Mouse (Mus musculus) spleen, adult 12 weeks (tissue): Measurements from ENCODE around the gene Syngr2.
A peak's percentile ranks its signal among the peaks of the same experiment; 100 is the strongest.
"Not testable (repeated sequence)": the region's sequence is repeated elsewhere in the genome, so short reads cannot be mapped to it uniquely, and the experiment has no call there.

Experiments
- DNase-seq: peaks from one replicate; pipeline ENCODE4 v3.0.0; 2022; ENCODE audit warnings: low spot score

The Syngr2 gene

GRCm38 (mm10) chr11:117781199-117781821 lies 28.2 kb upstream of the Syngr2 start:
- peak; percentile 67 for DNase-seq

- peak; percentile 69 for DNase-seq
Measured at GRCm38 (mm10) chr11:117781993-117782704, 27.3 kb upstream of the Syngr2 start, which contains the start of the genes Tmc8 and Tmc6. Tmc8 (plus strand) TSS chr11:117782076. Tmc6 (minus strand) TSS chr11:117782198.

- DNase-seq, result no peak
Measured at GRCm38 (mm10) chr11:117782705-117783034, 26.8 kb upstream of the Syngr2 start.

GRCm38 (mm10) chr11:117783089-117783488 lies 26.4 kb upstream of the Syngr2 start:
- peak; percentile 66 for DNase-seq

DNA sequence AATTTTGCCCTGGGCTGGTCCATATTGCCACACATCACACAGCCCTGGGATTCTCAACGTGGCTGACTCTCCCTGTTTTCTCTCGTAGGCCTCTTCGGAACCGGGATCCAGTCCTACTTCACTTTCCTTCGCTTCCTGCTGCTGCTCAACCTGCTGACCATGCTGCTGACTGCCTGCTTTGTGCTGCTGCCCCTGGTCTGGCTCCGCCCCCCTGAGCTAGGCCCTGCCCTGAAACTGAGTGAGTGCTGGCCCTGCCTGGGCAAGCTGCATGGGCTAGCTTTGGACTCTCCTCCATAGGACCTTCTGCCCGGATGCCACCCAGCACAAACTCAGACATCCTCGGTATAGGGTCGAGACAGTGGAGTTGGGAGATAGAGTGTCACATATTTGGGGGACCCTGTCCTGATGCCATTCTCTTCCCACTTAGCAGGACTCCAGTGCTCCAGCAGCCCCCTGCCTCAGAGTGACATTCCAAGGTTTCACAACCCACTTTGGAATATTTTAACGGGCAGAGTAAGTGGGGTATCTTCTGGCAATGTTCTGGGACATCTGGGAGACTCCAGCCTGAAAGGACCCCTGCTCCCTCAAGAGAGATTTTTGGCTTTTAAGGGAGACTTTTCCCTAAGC lies 25.7 kb upstream of the Syngr2 start:
- DNase-seq, result peak; percentile 57

- peak; percentile 52 for DNase-seq
Measured at GRCm38 (mm10) chr11:117786294-117786693, 23.2 kb upstream of the Syngr2 start.

- DNase-seq, result not testable (repeated sequence)
Measured at GRCm38 (mm10) chr11:117788481-117788880, 21.0 kb upstream of the Syngr2 start.

GRCm38 (mm10) chr11:117790286-117790685 lies 19.2 kb upstream of the Syngr2 start:
- peak; percentile 64 for DNase-seq

- no peak for DNase-seq
Measured at GRCm38 (mm10) chr11:117790703-117791440, 18.6 kb upstream of the Syngr2 start.

GRCm38 (mm10) chr11:117791441-117791761 lies 18.1 kb upstream of the Syngr2 start:
- no peak for DNase-seq

- DNase-seq, result peak; percentile 75
Measured at GRCm38 (mm10) chr11:117792281-117792888, 17.1 kb upstream of the Syngr2 start.

GRCm38 (mm10) chr11:117794035-117794551 lies 15.4 kb upstream of the Syngr2 start:
- DNase-seq, result no peak

DNA sequence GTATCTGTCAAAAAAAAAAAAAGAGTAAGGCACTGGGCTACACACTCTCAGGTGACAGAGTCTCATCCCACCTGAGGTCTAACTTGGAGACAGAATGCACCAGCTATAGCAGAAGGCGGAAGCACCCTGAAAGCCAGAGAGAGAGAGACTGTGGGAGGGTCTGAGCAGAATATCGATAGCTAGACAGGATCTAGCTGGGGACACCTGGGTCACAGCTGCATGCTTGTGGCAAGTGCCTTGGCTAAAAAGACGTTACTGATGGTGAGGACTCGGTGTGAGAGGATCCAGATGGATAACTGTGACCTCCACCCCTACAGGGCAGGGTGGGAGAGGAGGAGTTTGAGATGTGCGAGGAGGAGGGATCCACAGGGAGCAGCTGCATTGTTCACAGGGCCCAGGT lies 12.5 kb upstream of the Syngr2 start:
- no peak for DNase-seq

DNA sequence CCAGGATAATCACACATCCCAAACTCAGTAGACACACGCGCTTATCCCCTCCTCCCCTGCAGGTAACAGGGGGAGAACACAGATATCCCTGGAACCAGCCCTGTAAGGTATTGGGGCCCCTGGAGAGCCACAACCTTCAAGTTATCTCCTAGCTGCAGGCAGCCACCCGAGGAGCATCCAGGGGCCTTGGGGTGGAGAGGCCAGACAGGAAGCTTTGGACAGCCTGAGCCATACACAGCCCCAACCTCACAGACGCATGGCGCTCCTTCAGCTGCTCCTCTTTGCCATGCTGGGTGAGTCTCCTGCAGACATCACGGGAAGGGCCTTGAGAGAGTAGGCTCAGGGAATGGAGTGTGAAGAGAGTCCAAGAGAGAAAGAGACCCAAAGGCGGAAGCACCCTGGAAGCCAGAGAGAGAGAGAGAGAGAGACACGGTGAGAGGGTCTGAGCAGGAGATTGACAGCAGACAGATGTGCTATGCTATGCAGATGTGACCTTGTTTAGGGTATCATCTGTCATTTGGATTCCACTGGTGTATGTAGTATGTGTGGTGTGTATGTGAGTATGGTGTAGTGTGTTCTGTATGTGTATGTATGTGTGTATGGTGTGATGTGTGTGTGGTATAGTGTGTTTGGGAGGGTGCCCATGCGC lies 11.8 kb upstream of the Syngr2 start, which contains the start of gene 6030468B19Rik:
Gene 6030468B19Rik (plus strand): TSS at position 150 of the 649 bp plus-strand sequence.
- DNase-seq, result peak; percentile 60

- peak; percentile 32 for DNase-seq
Measured at GRCm38 (mm10) chr11:117798160-117798541, 11.3 kb upstream of the Syngr2 start.

DNA sequence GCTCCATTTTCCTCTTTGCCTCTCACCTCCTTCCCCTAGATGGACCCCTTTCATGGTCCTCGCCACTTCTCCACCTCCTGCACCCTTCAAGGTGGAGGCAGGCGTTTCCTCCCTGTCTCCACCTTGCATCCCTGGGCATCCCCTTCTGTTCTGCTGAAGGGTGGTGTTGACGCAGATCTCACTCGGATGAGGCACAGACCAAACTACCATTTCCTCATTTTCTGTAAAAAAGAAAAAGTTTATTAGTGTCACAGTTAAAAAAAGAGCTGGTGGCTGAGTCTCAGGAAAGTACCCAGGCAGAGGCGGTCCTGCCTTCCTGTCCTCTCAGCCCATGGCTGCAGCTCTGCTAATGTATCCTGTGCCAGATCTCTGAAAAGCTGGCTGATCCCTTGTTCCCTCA lies 10.3 kb upstream of the Syngr2 start:
- no peak for DNase-seq

DNA sequence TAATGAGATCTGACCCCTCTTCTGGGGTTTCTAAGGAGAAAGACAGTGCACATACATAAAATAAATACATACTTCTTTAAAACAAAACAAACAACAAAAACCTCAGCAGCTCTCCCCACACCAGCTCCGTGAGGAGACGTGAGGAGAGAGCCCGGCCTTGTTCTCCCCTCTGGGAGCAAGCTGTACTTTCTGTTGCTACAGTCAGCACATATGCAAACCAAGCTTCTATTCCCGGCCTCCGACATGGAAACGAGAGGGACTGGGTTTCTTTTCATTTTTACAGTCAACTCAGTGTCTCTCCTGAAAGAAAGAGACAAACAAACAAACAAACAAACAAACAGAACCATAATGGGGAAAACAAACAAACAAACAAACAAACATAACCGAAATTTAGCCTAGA lies 9.4 kb upstream of the Syngr2 start:
- no peak for DNase-seq

GRCm38 (mm10) chr11:117801650-117802049 lies 7.8 kb upstream of the Syngr2 start:
- no peak for DNase-seq

- no peak for DNase-seq
Measured at GRCm38 (mm10) chr11:117803166-117803688, 6.2 kb upstream of the Syngr2 start.

DNA sequence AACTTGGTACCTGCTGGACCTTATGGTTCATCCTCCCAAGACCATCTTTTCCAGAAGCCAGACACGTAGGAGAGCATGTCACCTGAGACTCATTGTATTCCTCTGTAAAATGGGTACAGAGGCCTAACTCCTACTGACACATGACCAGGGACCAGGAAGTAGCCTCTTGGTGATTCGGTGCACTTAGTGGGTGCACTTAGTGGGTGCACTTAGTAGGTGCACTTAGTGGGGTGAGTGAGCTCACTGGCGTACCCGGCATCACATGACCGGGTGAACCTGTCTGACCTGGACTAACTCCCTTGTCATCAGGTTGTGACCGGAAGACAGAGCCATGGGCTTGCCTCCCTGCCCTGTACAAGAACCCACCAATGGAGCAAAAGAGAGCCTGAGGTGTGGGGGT lies 2.7 kb upstream of the Syngr2 start:
- no peak for DNase-seq

GRCm38 (mm10) chr11:117810401-117811046 lies 1.1 kb downstream of the Syngr2 start:
- DNase-seq, result peak; percentile 75
